Mouse (Mus musculus) heart, postnatal 0 days (tissue): ENCODE measurements around the gene Pou2f3.

Source experiments
- CTCF ChIP-seq: IDR thresholded peaks from 2 replicates; pipeline ENCODE4 v1.5.1; 2016; ENCODE audit warnings: antibody characterized with exemption, control low read depth, low read depth
- EP300 ChIP-seq: IDR thresholded peaks from 2 replicates; pipeline ENCODE4 v1.6.1; 2016; ENCODE audit warnings: antibody characterized with exemption, low read depth

- TF ChIP-seq CTCF (no peak), EP300 (no peak)
Observed at GRCm38 (mm10) chr9:43233515-43233914, 23.3 kb upstream of the Pou2f3 start.
